Mouse (Mus musculus): ENCODE data around the gene Gdpd4.

Gdpd4 gene

DNA sequence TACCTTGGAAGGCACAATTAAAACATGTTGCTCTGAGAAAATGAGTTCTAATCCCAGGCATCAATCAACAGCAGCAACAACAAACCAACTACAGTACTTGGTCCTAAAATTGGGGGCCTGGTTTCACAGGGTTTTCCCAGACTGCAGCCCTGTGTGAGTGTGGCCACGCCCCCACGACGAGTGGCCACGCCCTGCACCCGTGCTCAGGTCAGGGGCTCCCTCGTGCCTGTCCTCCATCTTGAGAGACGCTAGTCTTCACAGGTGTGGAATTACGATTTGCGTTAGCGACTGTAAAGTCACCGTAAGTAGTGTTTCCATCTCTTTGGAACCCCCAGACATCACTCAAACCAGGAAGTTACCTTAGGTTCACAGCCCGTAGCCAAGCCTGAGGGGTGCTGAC, at the start of gene Gdpd4:
Gene Gdpd4 (plus strand): TSS at position 214 of the 400 bp plus-strand sequence.
- no peak for DNase-seq (ENCODE audit: low read depth)

GRCm38 (mm10) chr7:97872396-97872795, 47.4 kb upstream of the Gdpd4 start:
- no peak for DNase-seq (ENCODE audit: low read depth)

GRCm38 (mm10) chr7:97873317-97873716, 46.4 kb upstream of the Gdpd4 start:
- DNase-seq (ENCODE audit: low read depth), result no peak

DNA sequence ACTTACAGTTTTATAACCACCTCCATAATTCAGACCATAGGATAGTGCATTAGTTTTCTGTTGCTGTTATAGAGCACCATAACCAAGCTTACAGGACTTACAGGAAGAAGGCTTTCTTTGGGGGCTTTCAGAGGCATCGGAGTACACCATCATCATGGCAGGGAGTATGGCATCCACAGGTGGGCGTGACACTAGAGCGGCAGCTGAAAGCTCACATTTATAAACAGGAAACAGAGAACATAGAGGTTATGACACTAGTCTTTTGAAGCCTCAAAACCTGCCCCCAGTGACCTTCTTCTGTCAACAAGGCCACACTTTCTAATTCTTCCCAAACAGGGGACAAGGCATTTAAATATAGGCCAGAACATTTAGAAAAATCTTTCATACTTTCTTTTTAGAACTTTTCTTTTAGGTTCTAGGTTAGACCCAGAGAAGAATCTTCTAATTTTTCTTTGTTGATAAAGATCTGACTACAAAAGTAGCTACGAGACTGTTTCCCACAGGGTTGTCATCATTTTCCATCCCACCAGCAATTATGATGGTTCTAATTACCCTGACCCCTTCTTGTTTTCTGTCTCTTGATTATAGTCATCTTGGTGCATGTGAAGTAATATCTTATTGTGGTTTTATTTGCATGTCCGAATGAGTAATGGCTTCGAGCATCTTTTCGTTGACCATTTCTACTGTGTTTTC, 41.8 kb upstream of the Gdpd4 start:
- DNase-seq (ENCODE audit: low read depth), result no peak

- no peak for DNase-seq (ENCODE audit: low read depth)
Observed at GRCm38 (mm10) chr7:97911646-97912045, 8.1 kb upstream of the Gdpd4 start.

- DNase-seq (ENCODE audit: low read depth), result no peak
Observed at GRCm38 (mm10) chr7:97914833-97915516, 4.8 kb upstream of the Gdpd4 start.

- no peak for DNase-seq (ENCODE audit: low read depth)
Observed at GRCm38 (mm10) chr7:97925819-97926218, 6.1 kb downstream of the Gdpd4 start.

DNA sequence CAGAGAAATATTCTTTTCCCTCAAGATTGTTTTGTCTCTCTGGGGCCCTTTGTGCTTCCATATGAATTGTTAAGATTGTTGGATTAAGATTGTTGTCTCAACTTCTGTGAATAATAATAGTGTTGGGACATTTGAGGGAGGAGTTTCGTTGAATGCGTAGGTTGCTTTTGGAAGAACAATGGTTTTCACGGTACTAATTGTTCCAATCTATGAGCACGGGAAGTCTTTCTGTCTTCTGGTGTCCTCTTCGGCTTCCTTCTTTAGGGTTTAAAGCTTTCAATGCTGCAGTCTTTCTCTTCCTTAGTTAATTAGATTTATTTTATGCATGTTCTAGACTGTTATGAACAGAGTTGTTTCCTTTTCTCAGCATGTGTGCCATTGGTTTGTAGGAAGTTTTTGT, 7.2 kb downstream of the Gdpd4 start:
- no peak for DNase-seq (ENCODE audit: low read depth)

- DNase-seq (ENCODE audit: low read depth), result no peak
Observed at GRCm38 (mm10) chr7:97944485-97944884, 24.7 kb downstream of the Gdpd4 start.

DNA sequence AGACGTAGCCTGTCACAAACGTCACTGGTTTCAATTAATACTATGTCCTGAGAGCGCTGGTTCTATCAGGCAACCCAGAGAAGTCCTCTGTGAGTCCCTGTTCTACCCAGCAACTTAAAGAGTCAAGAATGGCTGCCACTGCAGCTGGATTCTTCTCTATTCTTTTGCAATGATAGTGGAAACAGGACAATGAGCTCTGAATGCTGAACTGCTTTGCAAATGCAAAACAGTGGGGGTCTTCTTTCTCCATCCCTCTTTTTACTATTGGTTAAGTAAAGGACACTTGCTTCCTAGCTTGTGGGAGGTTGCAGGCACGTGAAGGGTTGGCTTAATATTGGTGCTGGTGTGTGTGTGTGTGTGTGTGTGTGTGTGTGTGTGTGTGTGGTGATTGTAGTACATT, 52.7 kb downstream of the Gdpd4 start:
- no peak for DNase-seq (ENCODE audit: low read depth)

GRCm38 (mm10) chr7:97977463-97977862, 57.7 kb downstream of the Gdpd4 start:
- peak; percentile 8 for DNase-seq (ENCODE audit: low read depth)

DNA sequence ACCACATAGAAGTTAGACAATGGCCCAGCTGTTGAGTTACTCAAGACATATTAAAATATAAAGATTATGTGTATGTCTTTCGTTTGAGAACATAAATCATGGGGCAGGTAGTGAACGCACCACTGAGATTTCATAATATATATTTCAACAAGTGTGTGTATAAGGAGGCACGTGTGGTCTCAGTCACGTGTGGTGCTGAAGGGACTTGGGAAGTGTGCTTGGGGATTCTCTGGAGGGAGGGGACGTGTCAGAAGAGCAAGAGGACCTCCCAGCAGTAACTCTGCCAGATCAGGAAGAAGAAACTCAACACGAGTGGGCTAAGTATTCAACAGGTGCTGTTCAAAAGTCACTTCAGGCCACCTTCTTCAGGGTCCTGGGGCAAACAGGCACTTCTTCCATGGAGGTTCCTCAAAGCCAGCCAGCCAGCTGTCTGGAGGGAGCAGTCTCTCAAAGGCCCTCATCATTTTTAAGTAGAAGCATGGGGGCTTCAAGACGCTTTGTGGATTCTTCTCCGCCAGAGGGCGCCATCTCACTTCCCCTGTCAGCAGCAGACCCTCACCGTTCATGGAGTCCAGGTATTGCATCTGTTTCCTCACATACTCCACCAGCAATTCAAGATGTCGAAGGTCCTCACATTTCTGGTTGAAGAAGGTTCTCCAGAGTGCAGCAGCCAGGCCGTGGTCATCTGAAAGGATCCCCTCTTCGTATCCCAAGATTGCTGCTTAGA, 64.5 kb downstream of the Gdpd4 start:
- DNase-seq (ENCODE audit: low read depth), result peak; percentile 23

DNA sequence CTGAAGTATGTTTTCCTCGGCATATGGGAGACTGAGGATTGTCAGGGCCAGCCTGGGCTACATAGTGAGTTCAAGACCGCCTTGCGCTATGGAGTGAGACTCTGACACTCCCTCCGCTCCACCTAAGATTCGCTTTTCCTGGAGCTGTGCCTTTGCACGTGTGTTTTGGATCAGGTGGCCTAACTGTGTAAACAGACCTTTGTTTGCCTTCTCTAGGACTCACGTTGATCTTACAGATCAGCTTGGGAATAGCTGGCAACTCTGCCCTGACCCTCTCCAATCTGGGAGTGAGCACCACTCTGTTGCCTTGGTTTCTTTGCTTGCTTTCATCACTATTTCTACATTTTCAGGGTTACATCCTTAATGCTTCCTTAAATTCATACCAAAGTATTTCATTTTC, 82.9 kb downstream of the Gdpd4 start:
- DNase-seq (ENCODE audit: low read depth), result no peak

GRCm38 (mm10) chr7:98048101-98048824, 128.5 kb downstream of the Gdpd4 start:
- DNase-seq (ENCODE audit: low read depth), result no peak

GRCm38 (mm10) chr7:98051980-98052379, 132.2 kb downstream of the Gdpd4 start:
- no peak for DNase-seq (ENCODE audit: low read depth)

- DNase-seq (ENCODE audit: low read depth), result no peak
Observed at GRCm38 (mm10) chr7:98054461-98054860, 134.7 kb downstream of the Gdpd4 start.

- DNase-seq (ENCODE audit: low read depth), result no peak
Observed at GRCm38 (mm10) chr7:98054942-98055341, 135.2 kb downstream of the Gdpd4 start.

DNA sequence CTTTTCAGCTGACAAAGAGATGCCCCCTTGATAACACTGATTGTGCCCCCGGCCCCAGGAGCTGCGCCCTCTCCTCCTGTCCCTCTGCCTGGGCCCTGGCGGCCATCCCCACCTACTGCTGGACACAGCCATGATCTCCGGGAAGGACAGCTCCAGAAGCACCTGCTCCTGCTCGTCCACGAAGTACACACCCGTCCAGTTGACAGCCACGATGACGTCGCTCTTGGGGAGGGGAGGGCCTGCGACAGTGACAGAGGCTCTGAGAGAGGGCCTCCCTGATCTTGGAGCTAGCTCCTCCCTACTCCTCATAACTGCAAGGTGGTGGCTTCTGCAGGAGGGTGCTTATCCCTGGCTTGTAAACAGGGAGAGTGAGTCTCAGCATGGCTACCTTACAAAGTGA, 146.5 kb downstream of the Gdpd4 start:
- DNase-seq (ENCODE audit: low read depth), result no peak

GRCm38 (mm10) chr7:98071620-98072019, 151.9 kb downstream of the Gdpd4 start:
- peak; percentile 74 for DNase-seq (ENCODE audit: low read depth)

- DNase-seq (ENCODE audit: low read depth), result no peak
Observed at GRCm38 (mm10) chr7:98077453-98077852, 157.7 kb downstream of the Gdpd4 start.

GRCm38 (mm10) chr7:98082376-98082775, 162.6 kb downstream of the Gdpd4 start:
- DNase-seq (ENCODE audit: low read depth), result no peak

DNA sequence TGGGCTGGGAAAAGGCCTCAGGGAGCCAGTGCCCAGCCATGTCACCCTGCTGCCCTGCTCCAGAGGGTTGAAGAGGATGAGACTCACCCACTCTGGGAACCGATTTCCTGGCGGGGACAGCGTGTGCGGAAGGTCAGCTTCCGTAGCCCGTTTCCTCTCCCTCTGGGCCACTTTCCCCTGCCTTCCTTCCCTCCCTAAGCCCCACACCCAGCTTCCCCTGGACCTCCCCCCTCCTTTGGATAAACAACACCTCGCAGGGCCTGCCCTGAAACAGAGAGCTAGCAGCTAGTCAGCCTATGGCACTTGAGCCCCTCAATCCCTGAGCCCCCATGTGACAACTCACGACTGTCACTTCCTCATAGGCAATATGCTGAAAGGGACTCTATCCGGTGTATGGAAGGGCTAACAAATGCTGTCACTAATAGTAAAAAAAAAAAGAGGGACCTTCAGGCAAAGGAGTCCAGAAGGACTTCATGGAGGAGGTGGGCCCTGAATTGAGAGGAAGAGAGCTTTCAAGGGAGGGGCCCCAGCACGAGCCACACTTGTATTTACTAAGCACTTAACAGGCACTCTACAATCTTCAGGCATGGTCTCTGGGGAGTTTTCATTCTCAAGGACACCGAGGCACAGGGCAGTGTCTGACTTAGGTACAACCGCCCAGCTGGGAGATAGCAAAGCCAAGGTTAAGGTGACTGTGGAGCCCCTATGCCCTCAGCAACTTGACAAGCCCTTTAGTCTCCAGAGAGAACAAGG, 165.0 kb downstream of the Gdpd4 start:
- no peak for DNase-seq (ENCODE audit: low read depth)

Measured in c-Kit-positive CD71-positive TER-119-negative erythroid progenitor cells, embryonic 14.5 days (primary cell).